Mouse (Mus musculus): ENCODE data around the gene Col25a1.

- TF ChIP-seq POLR2A (IDR thresholded peaks at IDR 0.05; ENCODE audit: borderline replicate concordance, low read depth, low read length) (no peak), CTCF (IDR thresholded peaks at IDR 0.05; ENCODE audit: low read depth, low read length) (no peak)
These were observed 37.1 kb upstream of the Col25a1 start for GRCm38 (mm10) chr3:130094125-130094704.
